Mouse (Mus musculus) heart, adult 2 months (tissue): Measurements from ENCODE around the gene Hnrnpc. TPM values are rescaled to one million over a fixed set of nuclear protein-coding genes. Genes with fewer than 3 reads are reported as not detected.

Experiments
- DNase-seq, 2 experiments: peaks; one replicate each; pipeline ENCODE4 v3.0.0; 2021
- H3K27ac ChIP-seq: fragments of 200-600 bp; 2 replicates; pipeline ENCODE4 v1.8.1; 2022
- H3K27me3 ChIP-seq: fragments of 200-500 bp; 2 replicates; pipeline ENCODE4 v1.6.1; 2012; ENCODE audit warnings: mild to moderate bottlenecking, low read length, inconsistent platforms, mixed read lengths; ENCODE audit not compliant: control insufficient read depth, insufficient read depth
- H3K36me3 ChIP-seq: fragments of 200-500 bp; 2 replicates; pipeline ENCODE4 v1.6.1; 2012; ENCODE audit warnings: low read length, inconsistent platforms; ENCODE audit not compliant: control insufficient read depth, insufficient read depth
- H3K4me1 ChIP-seq: fragments of 200-500 bp; 2 replicates; pipeline ENCODE4 v1.6.1; 2011; ENCODE audit warnings: low read length; ENCODE audit not compliant: control insufficient read depth, insufficient read depth
- H3K4me3 ChIP-seq: fragments of 200-600 bp; 2 replicates; pipeline ENCODE4 v1.8.1; 2022
- H3K79me2 ChIP-seq: fragments of 200-500 bp; replicated peaks from 2 replicates; pipeline ENCODE4 v1.6.1; 2012; ENCODE audit warnings: mild to moderate bottlenecking, inconsistent platforms, low read length, moderate library complexity, mixed read lengths; ENCODE audit not compliant: control insufficient read depth, insufficient read depth
- H3K9ac ChIP-seq: fragments of 200-500 bp; 2 replicates; pipeline ENCODE4 v1.6.1; 2012; ENCODE audit warnings: low read depth, mild to moderate bottlenecking, control low read depth, inconsistent platforms, low read length, mixed read lengths
- CTCF ChIP-seq: fragments of 200-600 bp; IDR thresholded peaks from 2 replicates; pipeline ENCODE4 v1.8.1; 2022; ENCODE audit warnings: antibody characterized with exemption, mild to moderate bottlenecking, moderate library complexity
- EP300 ChIP-seq: fragments of 200-500 bp; IDR thresholded peaks from 2 replicates; pipeline ENCODE4 v1.6.1; 2011; ENCODE audit warnings: low read depth, low read length, control low read depth; ENCODE audit not compliant: insufficient read depth
- POLR2A ChIP-seq: fragments of 200-500 bp; IDR thresholded peaks from 2 replicates; pipeline ENCODE4 v1.6.1; 2011; ENCODE audit warnings: mild to moderate bottlenecking, low read depth, low read length, control low read depth; ENCODE audit not compliant: insufficient read depth
- WGBS: fragments of 180-500 bp; shearing (Covaris S2); methylation state at CpG from one replicate; pipeline ENCODE4 v1.1.7; 2018; 5-methylcytosine and 5-hydroxymethylcytosine counted together
- intact Hi-C: fragments of 180-260 bp; cut with DNase I; formaldehyde crosslinking; loops from one replicate; pipeline ENCODE4 v1.15.1; 2025
- long read RNA-seq: library from polyadenylated mRNA; stranded (forward); transcript quantifications from one replicate; pipeline ENCODE4 v2.0.0, GENCODE M21; 2021
- polyA plus RNA-seq: library from polyadenylated mRNA; depleted of rRNA; stranded (reverse); fragments of >200 nt; gene quantifications from 2 replicates; pipeline ENCODE4 v1.2.3, GENCODE M21; 2012; rRNA removed
- total RNA-seq, 2 experiments: library from RNA; stranded (reverse); gene quantifications; 2 replicates each; pipeline ENCODE4 v1.2.3; 2021

Gene Hnrnpc
- total RNA-seq (100 to 1,000 TPM; 137 to 147 TPM), polyA plus RNA-seq (70.7 and 140 TPM in 2 replicates)
- long read RNA-seq, transcript Hnrnpc-211 (9 exons, 1,691 nt), result minor isoform, 7 of 84 reads
- long read RNA-seq, transcript Hnrnpc-207 (8 exons, 1,301 nt), result minor isoform, 7 of 84 reads
- long read RNA-seq, transcript Hnrnpc-205 (9 exons, 2,617 nt), result major isoform, 17 of 84 reads
- long read RNA-seq, transcript Hnrnpc-209 (9 exons, 2,498 nt), result minor isoform, 8 of 84 reads
- long read RNA-seq, partial matches to known transcripts, result 7 of 84 reads
- long read RNA-seq, other reads (novel, unspliced or antisense), result 28 of 84 reads

GRCm38 (mm10) chr14:52103856-52104676 lies at the start of gene Hnrnpc:
Hnrnpc (minus strand) TSS chr14:52104028.
- Histone ChIP-seq H3K9ac (peak within 1 kb of the TSS; percentile 92), H3K36me3 (peaks cover 27% of the 10 kb centered on the region), H3K27ac (peak within 1 kb of the TSS; percentile 94), H3K4me3 (peak within 1 kb of the TSS; percentile 72), H3K27me3 (no peaks in the 10 kb centered on the region), H3K79me2 (peaks cover 3% of the 10 kb centered on the region), H3K4me1 (peaks cover 17% of the 10 kb centered on the region)
- WGBS, result under 1% methylated on average over 50 of the region's 50 CpGs
- intact Hi-C loops, result loop anchor here (5.0 kb wide), 2 partner anchors 87 to 93 kb away; partner anchors contain the start of genes Supt16 and Tmem253
- TF ChIP-seq POLR2A (peak; percentile 99), EP300 (peak; percentile 68; the same call in 1 of the 2 replicates), CTCF (no peak)
- peak; percentile 100 for DNase-seq

GRCm38 (mm10) chr14:52152613-52153012 lies 48.8 kb upstream of the Hnrnpc start:
- intact Hi-C loops, result no loop called here
- H3K79me2 ChIP-seq, result no peaks in the 10 kb centered on the region

GRCm38 (mm10) chr14:52152179-52152578 lies 48.4 kb upstream of the Hnrnpc start:
- DNase-seq, result no peak
- no peak overlapping the region for H3K9ac ChIP-seq
- intact Hi-C loops, result no loop called here
- H3K79me2 ChIP-seq, result no peaks in the 10 kb centered on the region
- no peaks in the 10 kb centered on the region for H3K36me3 ChIP-seq
- no peak overlapping the region for H3K27ac ChIP-seq
- no peaks in the 10 kb centered on the region for H3K4me1 ChIP-seq
- H3K27me3 ChIP-seq, result peaks cover 1% of the 10 kb centered on the region
- TF ChIP-seq CTCF (no peak), EP300 (no peak), POLR2A (no peak)
- WGBS, result 33% methylated on average over 7 of the region's 7 CpGs
- H3K4me3 ChIP-seq, result no peak overlapping the region

More at GRCm38 (mm10) chr14:52152613-52153012, 48.8 kb upstream of the Hnrnpc start:
- Histone ChIP-seq H3K27me3 (peaks cover 1% of the 10 kb centered on the region), H3K4me3 (no peak overlapping the region), H3K36me3 (no peaks in the 10 kb centered on the region), H3K4me1 (no peaks in the 10 kb centered on the region), H3K27ac (no peak overlapping the region), H3K9ac (no peak overlapping the region)
- no peak for TF ChIP-seq EP300
- DNase-seq, result no peak
- 41% methylated on average over 3 of the region's 3 CpGs for WGBS

- no peak for DNase-seq
- Histone ChIP-seq H3K79me2 (no peaks in the 10 kb centered on the region), H3K4me3 (no peak overlapping the region), H3K4me1 (no peaks in the 10 kb centered on the region), H3K36me3 (no peaks in the 10 kb centered on the region), H3K27me3 (peaks cover 1% of the 10 kb centered on the region), H3K9ac (no peak overlapping the region), H3K27ac (no peak overlapping the region)
- WGBS, result 59% methylated on average over 4 of the region's 4 CpGs
- intact Hi-C loops, result no loop called here
- TF ChIP-seq CTCF, result no peak
- no peak for TF ChIP-seq POLR2A
- no peak for TF ChIP-seq EP300
Observed at GRCm38 (mm10) chr14:52149888-52150287, 46.1 kb upstream of the Hnrnpc start.

- no peaks in the 10 kb centered on the region for H3K4me1 ChIP-seq
- no peaks in the 10 kb centered on the region; the same call in 1 of the 2 replicates for H3K27me3 ChIP-seq
- TF ChIP-seq EP300 (no peak), CTCF (peak; percentile 61)
- H3K36me3 ChIP-seq, result no peaks in the 10 kb centered on the region
- no peak overlapping the region for H3K4me3 ChIP-seq
- no peaks in the 10 kb centered on the region for H3K79me2 ChIP-seq
- 72% methylated on average over 4 of the region's 4 CpGs for WGBS
- intact Hi-C loops, result no loop called here
- no peak overlapping the region for H3K9ac ChIP-seq
- DNase-seq, result no peak
- H3K27ac ChIP-seq, result no peak overlapping the region
Observed at GRCm38 (mm10) chr14:52146540-52146939, 42.7 kb upstream of the Hnrnpc start.

- no peak for TF ChIP-seq EP300
- no peak for TF ChIP-seq CTCF
- TF ChIP-seq POLR2A, result no peak
- no peak overlapping the region for H3K27ac ChIP-seq
- no peak overlapping the region for H3K9ac ChIP-seq
- intact Hi-C loops, result no loop called here
- no peaks in the 10 kb centered on the region for H3K79me2 ChIP-seq
- H3K27me3 ChIP-seq, result no peaks in the 10 kb centered on the region
- no peak overlapping the region for H3K4me3 ChIP-seq
- 80% methylated on average over 4 of the region's 4 CpGs for WGBS
- H3K36me3 ChIP-seq, result no peaks in the 10 kb centered on the region
- H3K4me1 ChIP-seq, result no peaks in the 10 kb centered on the region
- no peak for DNase-seq
Observed at GRCm38 (mm10) chr14:52144165-52144564, 40.3 kb upstream of the Hnrnpc start.
